Mouse (Mus musculus) heart, embryonic 14.5 days (tissue): ENCODE results near the gene Adam15. TPM values are rescaled to one million over a fixed set of nuclear protein-coding genes. Genes with fewer than 3 reads are reported as not detected.

Experiments
- ATAC-seq: fragments of 200-750 bp; cut with Nextera tagmentation; 2 replicates; pipeline ENCODE4 v1.8.0; 2017; ENCODE audit warnings: low read depth, moderate TSS enrichment; ENCODE audit not compliant: insufficient number of reproducible peaks, insufficient read depth, low FRiP score
- H3K27ac ChIP-seq, 2 experiments: fragments of 200-500 bp in 1 of 2; fragments of 300-500 bp in 1 of 2; sonication (generic) in 1 of 2; replicated peaks in 1 of 2; 2 replicates each; pipeline ENCODE4 v1.5.1; 2012 to 2014; ENCODE audit warnings: low read depth in 2 of 2, low read length in 2 of 2, control low read depth in 1 of 2, mild to moderate bottlenecking in 1 of 2, mixed read lengths in 1 of 2; ENCODE audit not compliant: control insufficient read depth in 1 of 2, insufficient read depth in 1 of 2
- H3K27me3 ChIP-seq: fragments of 300-500 bp; sonication (generic); 2 replicates; pipeline ENCODE4 v1.6.1; 2014; ENCODE audit warnings: mild to moderate bottlenecking, low read length, control low read depth; ENCODE audit not compliant: control insufficient read depth, insufficient read depth
- H3K36me3 ChIP-seq: fragments of 300-500 bp; sonication (generic); 2 replicates; pipeline ENCODE4 v1.6.1; 2014; ENCODE audit warnings: mild to moderate bottlenecking, control low read depth, low read length, mixed read lengths; ENCODE audit not compliant: control insufficient read depth, insufficient read depth
- H3K4me1 ChIP-seq, 2 experiments: fragments of 200-500 bp in 1 of 2; fragments of 300-500 bp in 1 of 2; sonication (generic) in 1 of 2; 2 replicates each; pipeline ENCODE4 v1.6.1; 2012 to 2014; ENCODE audit warnings: low read length in 2 of 2, control low read depth in 1 of 2, mixed read lengths in 1 of 2; ENCODE audit not compliant: control insufficient read depth in 2 of 2, insufficient read depth in 2 of 2
- H3K4me2 ChIP-seq: fragments of 300-500 bp; sonication (generic); 2 replicates; pipeline ENCODE4 v1.6.1; 2014; ENCODE audit warnings: mild to moderate bottlenecking, low read length
- H3K4me3 ChIP-seq, 2 experiments: fragments of 200-500 bp in 1 of 2; fragments of 300-500 bp in 1 of 2; sonication (generic) in 1 of 2; 2 replicates each; pipeline ENCODE4 v1.5.1; 2012 to 2014; ENCODE audit warnings: low read length in 2 of 2, mild to moderate bottlenecking in 2 of 2, control low read depth in 1 of 2, low read depth in 1 of 2, moderate library complexity in 1 of 2; ENCODE audit not compliant: control insufficient read depth in 1 of 2, insufficient read depth in 1 of 2
- H3K9ac ChIP-seq: fragments of 300-500 bp; sonication (generic); 2 replicates; pipeline ENCODE4 v1.6.1; 2014; ENCODE audit warnings: mild to moderate bottlenecking, low read length
- H3K9me3 ChIP-seq: fragments of 300-500 bp; sonication (generic); 2 replicates; pipeline ENCODE4 v1.6.1; 2016; ENCODE audit warnings: low read length, control low read depth; ENCODE audit not compliant: control insufficient read depth
- WGBS: fragments of 180-500 bp; shearing (Covaris S2); extraction: QIAGEN DNeasy Blood & Tissue Kit; methylation state at CpG from one replicate; pipeline ENCODE4 v1.1.7; 2014; 5-methylcytosine and 5-hydroxymethylcytosine counted together
- polyA plus RNA-seq: library from polyadenylated mRNA; unstranded; fragments of >200 nt; fragmentation: Nextera tagmentation; extraction: Ambion mirVana; gene quantifications from 2 replicates; pipeline ENCODE4 v1.2.1, GENCODE M21; 2014

The Adam15 gene
- polyA plus RNA-seq, 1 experiment from 2014 or later = 31.0 TPM

DNA sequence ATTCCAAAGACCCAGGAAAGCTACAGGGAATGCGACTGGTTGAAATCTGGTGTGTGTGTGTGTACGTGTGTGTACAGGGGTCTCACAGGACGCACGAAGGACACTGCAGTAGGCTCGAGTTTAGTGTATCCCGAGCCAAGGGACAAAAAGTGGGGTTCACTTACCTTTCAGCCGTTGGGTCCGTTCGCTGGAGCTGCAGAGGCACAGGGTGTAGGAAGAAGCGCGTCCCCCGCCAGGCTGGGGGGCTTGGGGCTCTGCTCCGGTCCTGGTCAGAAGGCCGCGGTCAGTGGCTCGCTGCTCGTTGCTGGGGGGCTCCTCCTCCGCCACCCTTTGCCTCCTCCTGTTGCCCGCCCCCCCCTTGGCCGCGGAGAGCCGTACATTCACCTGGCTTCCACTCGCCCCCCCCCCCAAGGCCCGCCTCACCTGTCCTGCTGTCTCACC is 43.1 kb upstream of the Adam15 start:
- WGBS = 0% methylated on average over 17 of the region's 24 CpGs

DNA sequence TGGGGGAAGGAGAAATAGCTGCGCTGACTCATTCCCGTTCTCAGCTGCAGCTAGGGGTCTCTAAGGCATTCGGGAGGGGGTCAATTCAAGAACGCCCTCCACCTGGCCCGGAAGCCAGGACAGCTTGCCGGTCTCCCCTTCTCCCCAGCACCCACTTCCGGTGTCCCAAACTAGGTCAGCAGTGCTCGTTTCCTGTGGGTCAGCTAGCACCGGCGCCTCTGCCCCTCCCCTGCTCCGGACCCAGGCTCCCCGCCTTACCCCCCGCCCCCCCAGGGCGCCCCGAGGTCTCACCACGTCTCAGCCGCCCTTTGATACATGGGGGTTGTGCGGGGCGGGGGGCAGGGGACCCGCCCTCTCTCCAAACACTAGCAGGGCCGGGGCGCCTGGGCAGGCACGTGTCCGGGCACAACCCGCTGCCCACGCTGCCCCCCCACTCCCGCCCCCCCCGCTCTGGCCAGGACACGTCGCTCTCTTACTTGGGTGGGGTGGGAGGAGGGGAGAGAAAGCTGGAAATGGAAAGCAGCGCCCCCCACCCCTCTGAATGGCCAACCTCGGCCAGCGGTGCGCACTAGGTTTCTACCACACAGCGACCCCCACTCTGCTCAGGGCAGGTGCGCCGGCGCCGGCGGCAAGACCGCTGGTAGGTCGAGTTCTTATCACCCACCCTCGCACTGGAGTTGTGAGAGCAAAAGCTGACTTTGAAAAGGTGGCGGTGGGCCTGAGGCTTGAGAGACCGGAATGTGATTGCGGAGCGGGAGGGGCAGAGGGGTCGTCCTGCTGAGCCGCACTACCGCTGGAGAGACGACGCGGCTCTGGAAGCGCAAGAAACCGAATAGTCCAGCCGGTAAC is 42.1 kb upstream of the Adam15 start:
- Histone ChIP-seq H3K9ac (peak overlapping the region; percentile 76), H3K27me3 (no peaks in the 10 kb centered on the region), H3K4me3 (peak overlapping the region; percentile 58 to 87), H3K4me1 (peaks cover 20 to 36% of the 10 kb centered on the region in 2 experiments), H3K27ac (peak overlapping the region; percentile 43 to 73; a peak in 3 of 4 replicates), H3K4me2 (peak overlapping the region; percentile 93), H3K9me3 (no peaks in the 10 kb centered on the region), H3K36me3 (no peaks in the 10 kb centered on the region)
- ATAC-seq = no peak
- WGBS = under 1% methylated on average over 51 of the region's 56 CpGs

More for the DNA sequence above, 43.1 kb upstream of the Adam15 start:
- Histone ChIP-seq H3K4me1 (peaks cover 22 to 37% of the 10 kb centered on the region in 2 experiments), H3K27ac (peak overlapping the region; percentile 53 to 73; a peak in 3 of 4 replicates), H3K9ac (peak overlapping the region; percentile 76), H3K4me3 (peak overlapping the region; percentile 58 to 87), H3K27me3 (no peaks in the 10 kb centered on the region), H3K9me3 (no peaks in the 10 kb centered on the region), H3K4me2 (peak overlapping the region; percentile 93), H3K36me3 (no peaks in the 10 kb centered on the region)
- no peak for ATAC-seq

GRCm38 (mm10) chr3:89390699-89391662 is 41.2 kb upstream of the Adam15 start:
- H3K9ac ChIP-seq = peak overlapping the region; percentile 76
- peaks cover 17 to 29% of the 10 kb centered on the region in 2 experiments for H3K4me1 ChIP-seq
- 12% methylated on average over 19 of the region's 19 CpGs for WGBS
- peak overlapping the region; percentile 58 to 87 for H3K4me3 ChIP-seq
- H3K27ac ChIP-seq = peak overlapping the region; percentile 43 to 73; a peak in 3 of 4 replicates
- ATAC-seq = no peak
- peak overlapping the region; percentile 93 for H3K4me2 ChIP-seq
- no peaks in the 10 kb centered on the region for H3K36me3 ChIP-seq
- H3K9me3 ChIP-seq = no peaks in the 10 kb centered on the region
- no peaks in the 10 kb centered on the region for H3K27me3 ChIP-seq

DNA sequence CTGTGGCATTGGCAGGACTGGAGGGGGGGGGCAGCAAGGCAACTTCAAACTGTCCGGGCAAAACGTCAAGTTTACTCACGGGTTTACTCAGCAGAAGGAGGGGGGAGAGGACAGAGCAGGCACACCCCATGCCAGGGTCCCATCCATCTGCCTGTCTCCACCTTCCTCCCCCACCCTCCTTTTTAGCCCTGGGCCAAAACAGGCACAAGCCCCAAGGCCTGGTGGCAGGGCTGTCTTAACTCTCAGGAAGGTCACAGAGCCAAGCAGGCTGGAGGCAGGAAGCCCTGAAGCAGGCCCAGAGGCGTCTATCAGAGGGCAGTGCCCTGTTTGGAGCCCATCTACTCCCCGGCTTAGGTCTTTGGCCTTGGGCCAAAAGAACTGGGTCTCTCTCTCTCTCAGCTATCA is 40.3 kb upstream of the Adam15 start:
- ATAC-seq = no peak
- 0 out of 2 replicates have a peak overlapping the region, but pooled peaks have one; percentile 4 for H3K4me2 ChIP-seq
- no peak overlapping the region for H3K4me3 ChIP-seq
- peak overlapping the region; percentile 25 to 37; a peak in 2 of 4 replicates for H3K27ac ChIP-seq
- no peaks in the 10 kb centered on the region for H3K9me3 ChIP-seq
- no peaks in the 10 kb centered on the region for H3K27me3 ChIP-seq
- 38% methylated on average over 5 of the region's 5 CpGs for WGBS
- no peaks in the 10 kb centered on the region for H3K36me3 ChIP-seq
- H3K4me1 ChIP-seq = peaks cover 11 to 21% of the 10 kb centered on the region in 2 experiments
- H3K9ac ChIP-seq = no peak overlapping the region

DNA sequence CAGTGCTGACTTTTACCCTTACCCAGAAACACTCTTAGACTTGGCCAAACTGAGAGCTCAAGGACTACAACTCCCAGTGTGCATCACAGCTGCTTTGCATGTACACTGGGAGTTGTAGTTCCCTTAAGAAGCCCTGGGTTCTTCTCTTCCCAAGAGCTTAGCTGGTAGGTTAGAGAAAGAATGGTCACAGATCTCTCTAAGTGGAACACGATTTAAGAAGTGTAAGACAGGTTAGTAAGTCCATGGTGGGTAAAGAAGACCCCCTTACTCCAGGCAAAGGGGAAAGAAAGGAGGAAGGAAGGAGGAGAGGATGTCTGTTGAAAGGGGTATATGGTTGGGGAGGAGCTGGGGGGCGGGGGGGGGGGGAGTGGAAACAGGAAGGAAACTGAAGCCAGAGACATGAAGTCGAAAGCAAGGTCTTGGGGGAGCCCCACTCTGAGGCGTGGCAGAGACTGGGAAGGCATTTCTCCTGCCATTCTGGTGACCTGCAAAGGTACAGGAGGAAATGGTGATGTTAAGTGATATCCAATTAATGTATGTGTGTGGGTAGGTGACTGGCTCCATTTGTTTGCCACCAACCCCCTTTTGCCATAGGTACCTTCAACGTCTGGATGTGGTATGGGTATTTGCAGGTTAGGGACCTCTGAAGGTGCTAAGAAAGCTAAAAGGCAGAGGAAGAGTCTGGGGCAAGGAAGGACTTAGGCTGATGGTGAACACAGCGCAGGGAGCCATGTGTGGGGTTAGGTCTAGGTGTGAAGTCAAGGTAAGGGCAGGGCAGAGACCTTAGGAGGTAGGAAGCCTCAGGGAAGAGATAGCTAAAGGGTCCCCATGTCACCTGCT is 39.3 kb upstream of the Adam15 start:
- no peaks in the 10 kb centered on the region for H3K9me3 ChIP-seq
- peaks cover 10 to 25% of the 10 kb centered on the region in 2 experiments for H3K4me1 ChIP-seq
- WGBS = 57% methylated on average over 5 of the region's 6 CpGs
- no peak for ATAC-seq
- H3K27me3 ChIP-seq = no peaks in the 10 kb centered on the region
- no peak overlapping the region for H3K4me3 ChIP-seq
- no peaks in the 10 kb centered on the region for H3K36me3 ChIP-seq
- no peak overlapping the region for H3K9ac ChIP-seq
- H3K4me2 ChIP-seq = no peak overlapping the region
- no peak overlapping the region for H3K27ac ChIP-seq

GRCm38 (mm10) chr3:89388134-89388881 is 38.5 kb upstream of the Adam15 start:
- WGBS = 76% methylated on average over 11 of the region's 11 CpGs
- H3K4me2 ChIP-seq = no peak overlapping the region
- no peaks in the 10 kb centered on the region for H3K27me3 ChIP-seq
- no peak for ATAC-seq
- H3K27ac ChIP-seq = no peak overlapping the region
- H3K4me1 ChIP-seq = peaks cover 10 to 25% of the 10 kb centered on the region in 2 experiments
- no peak overlapping the region for H3K4me3 ChIP-seq
- no peak overlapping the region for H3K9ac ChIP-seq
- H3K36me3 ChIP-seq = no peaks in the 10 kb centered on the region
- H3K9me3 ChIP-seq = no peaks in the 10 kb centered on the region
